Mouse (Mus musculus): ENCODE results near the gene Plcb4. TPM values are rescaled to one million over a fixed set of nuclear protein-coding genes. Genes with fewer than 3 reads are reported as not detected.
"Not testable (repeated sequence)": the region's sequence is repeated elsewhere in the genome, so short reads cannot be mapped to it uniquely, and the experiment has no call there.

Gene Plcb4
- polyA plus RNA-seq, 1 experiment: 2.2 TPM

GRCm38 (mm10) chr2:135667496-135667895 is 8.7 kb downstream of the Plcb4 start:
- WGBS: 86% methylated on average over 2 of the region's 2 CpGs

GRCm38 (mm10) chr2:135672459-135673104 is 13.8 kb downstream of the Plcb4 start:
- 55% methylated on average over 10 of the region's 10 CpGs for WGBS
- DNase-seq (ENCODE audit: low read depth, low spot score): no peak

More at GRCm38 (mm10) chr2:135667496-135667895, 8.7 kb downstream of the Plcb4 start:
- no peak for DNase-seq (ENCODE audit: low read depth, low spot score)

DNA sequence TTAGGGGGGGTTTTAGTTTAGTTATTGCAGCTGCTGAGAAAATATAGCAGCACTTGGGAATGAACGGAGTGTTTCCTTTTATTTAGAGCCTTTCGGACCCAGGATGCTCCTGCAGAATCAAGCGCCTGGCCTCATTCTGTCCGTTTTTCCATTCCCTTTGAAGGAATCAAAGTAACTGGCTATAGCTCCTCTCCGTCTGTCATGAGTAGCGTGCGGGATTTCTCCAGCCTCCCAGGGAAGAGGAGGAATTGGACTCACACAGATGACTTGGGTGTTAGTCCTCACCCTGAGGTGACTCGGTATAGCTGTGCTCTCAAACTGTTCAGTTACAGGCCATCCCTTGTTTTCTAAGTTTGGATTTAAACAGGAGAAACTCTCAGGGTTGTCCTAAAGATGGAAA is 14.8 kb downstream of the Plcb4 start:
- 92% methylated on average over 8 of the region's 8 CpGs for WGBS
- no peak for DNase-seq (ENCODE audit: low read depth, low spot score)

GRCm38 (mm10) chr2:135675284-135675683 is 16.5 kb downstream of the Plcb4 start:
- no peak for DNase-seq (ENCODE audit: low read depth, low spot score)

DNA sequence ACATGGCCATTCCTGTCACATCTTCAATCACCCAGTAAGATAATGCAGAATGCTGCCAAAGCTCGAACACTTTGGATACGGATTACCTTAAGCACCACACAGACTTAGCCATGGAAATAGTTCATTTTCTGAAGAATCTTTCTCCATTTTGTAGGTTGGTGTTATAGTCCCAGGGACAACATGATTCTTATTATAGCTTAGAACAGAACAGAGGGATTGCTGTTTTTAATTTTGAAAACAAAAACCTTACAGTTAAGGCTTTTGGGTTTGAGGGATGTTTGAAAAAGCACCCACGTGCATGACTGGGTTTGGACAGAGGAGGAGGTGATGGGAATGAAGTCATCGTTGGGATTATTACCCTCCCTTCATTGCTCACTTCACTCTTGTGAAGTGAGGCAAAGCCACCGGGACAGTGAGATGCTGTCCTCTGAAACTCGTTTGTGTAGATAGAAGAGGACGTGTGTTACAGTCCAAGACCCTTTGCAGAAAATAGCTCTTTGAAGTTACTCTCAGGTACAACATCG is 18.2 kb downstream of the Plcb4 start:
- no peak for DNase-seq (ENCODE audit: low read depth, low spot score)
- WGBS: 80% methylated on average over 8 of the region's 8 CpGs

More at GRCm38 (mm10) chr2:135675284-135675683, 16.5 kb downstream of the Plcb4 start:
- 89% methylated on average over 5 of the region's 5 CpGs for WGBS

GRCm38 (mm10) chr2:135677601-135678000 is 18.8 kb downstream of the Plcb4 start:
- no peak for DNase-seq (ENCODE audit: low read depth, low spot score)
- WGBS: 85% methylated on average over 5 of the region's 5 CpGs

GRCm38 (mm10) chr2:135680001-135680400 is 21.2 kb downstream of the Plcb4 start:
- no peak for DNase-seq (ENCODE audit: low read depth, low spot score)
- 66% methylated on average over 8 of the region's 8 CpGs for WGBS

DNA sequence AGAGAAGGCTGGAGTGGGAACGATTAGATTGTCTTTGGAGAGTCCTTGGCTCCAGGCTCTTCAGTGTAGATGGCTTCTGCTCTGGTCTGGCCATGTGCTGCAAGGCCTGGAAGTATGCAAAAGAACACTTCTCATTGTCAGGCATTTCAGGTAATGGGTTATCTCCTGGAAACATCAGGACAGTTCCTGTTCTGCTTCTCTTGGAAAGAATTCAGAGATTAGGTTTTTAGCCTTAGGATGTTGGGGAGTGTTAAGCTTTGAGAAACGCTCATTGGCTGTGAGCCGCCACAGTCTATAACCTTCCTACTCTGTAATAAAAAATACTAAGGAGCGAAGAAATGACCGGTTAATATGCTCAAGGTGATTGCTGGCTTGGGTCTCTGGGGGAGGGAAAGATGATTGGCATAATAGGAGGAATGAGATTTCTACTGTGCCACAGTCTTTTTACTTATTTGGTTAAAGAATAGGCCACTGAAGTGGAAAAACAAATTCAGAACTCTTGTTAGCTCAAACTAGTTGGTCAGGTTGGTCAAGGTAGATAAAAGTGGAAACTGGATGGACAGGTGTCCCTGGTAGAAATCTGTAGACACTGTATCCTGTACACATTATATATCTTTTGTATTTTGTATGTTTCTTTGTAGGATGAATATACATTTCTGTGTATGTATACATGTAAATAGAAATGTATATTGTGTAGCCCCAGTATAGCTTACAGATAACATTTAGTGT is 21.8 kb downstream of the Plcb4 start:
- WGBS: 85% methylated on average over 5 of the region's 5 CpGs
- DNase-seq (ENCODE audit: low read depth, low spot score): no peak

GRCm38 (mm10) chr2:135683684-135684440 is 25.1 kb downstream of the Plcb4 start:
- WGBS: 90% methylated on average over 10 of the region's 10 CpGs
- no peak for DNase-seq (ENCODE audit: low read depth, low spot score)

GRCm38 (mm10) chr2:135686692-135687091 is 27.9 kb downstream of the Plcb4 start:
- no peak for DNase-seq (ENCODE audit: low read depth, low spot score)
- WGBS: 50% methylated on average over 4 of the region's 4 CpGs

DNA sequence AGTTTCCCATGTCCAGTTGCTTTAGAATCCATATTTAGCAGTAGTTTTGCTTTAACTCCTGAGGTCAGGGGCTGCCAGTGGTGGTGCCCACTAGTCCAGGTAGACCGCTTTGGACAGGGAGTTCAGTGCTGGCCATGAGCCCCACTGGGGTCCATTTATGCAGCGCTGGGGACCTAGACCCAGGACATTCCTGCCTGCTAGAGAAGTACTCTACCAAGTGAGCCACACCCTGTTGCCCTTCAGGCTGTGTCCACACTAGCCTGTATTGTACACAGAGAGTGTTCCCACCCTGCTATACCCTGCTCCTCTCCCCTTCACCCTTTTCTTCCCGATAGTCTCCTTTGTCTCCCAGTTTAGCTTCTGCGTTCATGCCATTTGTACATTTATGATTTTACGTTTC is 28.8 kb downstream of the Plcb4 start:
- WGBS: 57% methylated on average over 5 of the region's 5 CpGs
- peak; percentile 13 for DNase-seq (ENCODE audit: low read depth, low spot score)

GRCm38 (mm10) chr2:135692568-135693488 is 34.0 kb downstream of the Plcb4 start:
- DNase-seq (ENCODE audit: low read depth, low spot score): no peak
- WGBS: 45% methylated on average over 12 of the region's 12 CpGs

DNA sequence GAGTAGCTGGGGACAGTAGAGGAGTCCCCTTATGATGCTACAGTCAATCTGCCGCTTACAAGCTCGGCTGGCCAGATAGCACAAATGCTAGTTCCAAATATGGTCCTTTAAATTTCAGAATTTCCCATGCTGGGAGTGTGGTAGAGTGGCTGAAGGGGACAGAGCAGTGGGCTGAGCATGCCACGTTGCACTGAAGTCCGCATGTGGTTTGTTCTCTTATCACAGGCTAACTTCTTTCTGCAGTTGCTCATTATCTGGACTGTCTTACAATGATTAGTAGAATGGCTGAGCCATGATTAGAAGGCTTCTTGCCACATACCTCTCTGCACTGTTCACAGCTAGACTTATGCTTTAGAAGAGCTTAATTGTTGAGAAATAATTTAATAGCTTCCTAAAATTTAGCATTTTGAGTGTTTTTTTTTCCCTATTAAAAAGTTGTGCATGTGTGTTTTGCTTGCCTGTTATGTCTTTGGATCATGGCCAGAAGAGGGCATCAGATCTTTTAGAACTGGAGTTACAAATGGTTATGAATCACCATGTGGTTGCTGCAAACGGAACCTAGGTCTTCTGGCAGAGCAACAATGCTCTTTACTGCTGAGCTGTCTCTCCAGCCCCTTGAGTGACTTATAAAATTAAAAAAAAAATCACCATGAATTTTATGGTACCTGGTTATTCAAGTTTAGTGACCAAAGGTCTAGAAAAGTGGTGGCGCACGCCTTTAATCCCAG is 42.0 kb downstream of the Plcb4 start:
- 86% methylated on average over 7 of the region's 7 CpGs for WGBS
- DNase-seq (ENCODE audit: low read depth, low spot score): no peak

DNA sequence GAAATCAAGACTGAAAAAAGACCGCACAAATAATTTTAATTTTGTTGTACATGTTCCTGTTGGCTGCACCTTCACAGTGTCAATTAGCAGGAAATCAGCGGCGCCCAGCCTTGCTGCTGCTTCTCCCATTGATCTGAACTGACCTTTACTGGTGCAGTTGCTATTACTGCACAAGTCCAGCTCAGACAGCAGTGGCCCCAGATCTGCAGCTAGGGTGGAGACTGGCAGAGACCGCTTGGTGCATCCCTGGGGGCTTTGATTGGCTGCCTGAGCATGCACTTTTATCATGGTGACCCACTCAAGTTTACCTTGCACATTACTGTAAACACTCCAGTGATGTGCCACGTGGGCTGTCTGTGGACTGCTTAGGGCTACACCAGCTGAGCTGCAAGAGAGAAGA is 45.9 kb downstream of the Plcb4 start:
- DNase-seq (ENCODE audit: low read depth, low spot score): no peak
- 95% methylated on average over 5 of the region's 5 CpGs for WGBS

DNA sequence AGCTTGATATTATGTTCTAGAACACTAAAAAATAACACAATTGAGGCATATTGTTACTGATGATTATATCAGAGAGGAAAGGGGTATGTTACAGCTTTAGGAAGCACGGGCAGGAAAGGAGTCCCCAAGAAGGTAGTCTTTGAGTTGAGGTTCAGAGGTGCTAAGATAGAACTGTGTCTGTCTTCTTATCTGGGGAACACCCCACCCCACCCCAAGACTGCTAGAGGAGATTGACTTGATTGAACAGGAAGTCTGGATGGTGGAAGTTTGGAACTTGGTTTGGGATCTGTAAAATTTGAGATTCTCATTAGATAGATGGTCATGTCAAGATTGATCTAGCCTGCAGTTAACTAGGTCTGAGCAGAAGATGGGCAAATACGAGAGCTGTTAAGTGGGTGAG is 48.5 kb downstream of the Plcb4 start:
- WGBS: 88% methylated on average over 2 of the region's 2 CpGs
- no peak for DNase-seq (ENCODE audit: low read depth, low spot score)

GRCm38 (mm10) chr2:135708386-135708785 is 49.6 kb downstream of the Plcb4 start:
- 54% methylated on average over 3 of the region's 3 CpGs for WGBS
- DNase-seq (ENCODE audit: low read depth, low spot score): no peak

DNA sequence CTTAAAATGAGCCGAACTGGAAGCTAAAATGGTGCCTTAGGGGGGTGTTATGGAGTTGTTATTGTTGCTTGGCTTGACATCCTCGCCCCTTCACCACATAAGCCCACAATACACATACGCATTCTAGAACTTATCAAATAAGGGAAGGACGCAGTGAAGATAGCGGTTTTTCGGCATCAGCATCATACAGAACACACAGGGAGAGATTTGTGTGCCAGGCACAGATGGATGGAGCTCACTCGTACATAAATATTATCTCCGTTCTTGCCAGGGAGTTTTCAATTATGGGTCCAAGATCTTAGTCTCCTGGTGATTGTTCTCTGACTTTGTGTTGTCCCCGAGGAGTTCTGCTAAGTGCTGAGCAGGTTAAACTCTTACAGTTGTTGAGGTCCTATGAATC is 50.0 kb downstream of the Plcb4 start:
- no peak for DNase-seq (ENCODE audit: low read depth, low spot score)
- 90% methylated on average over 9 of the region's 9 CpGs for WGBS

DNA sequence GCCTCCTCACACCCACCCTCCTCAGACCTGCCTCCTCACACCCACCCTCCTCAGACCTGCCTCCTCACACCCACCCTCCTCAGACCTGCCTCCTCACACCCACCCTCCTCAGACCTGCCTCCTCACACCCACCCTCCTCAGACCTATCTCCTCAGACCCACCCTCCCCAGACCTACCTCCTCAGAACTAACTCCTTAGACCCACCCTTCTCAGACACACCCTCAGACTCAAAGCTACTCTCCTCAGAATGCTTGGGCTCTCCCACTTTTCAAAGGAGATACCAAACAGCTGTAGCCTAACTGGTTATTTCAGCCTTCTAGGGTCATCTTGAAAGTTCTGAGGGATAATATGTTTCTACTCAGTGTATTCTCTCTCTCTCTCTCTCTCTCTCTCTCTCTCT is 50.9 kb downstream of the Plcb4 start:
- not testable (repeated sequence) for DNase-seq (ENCODE audit: low read depth, low spot score)
